In the genomic region with DNA sequence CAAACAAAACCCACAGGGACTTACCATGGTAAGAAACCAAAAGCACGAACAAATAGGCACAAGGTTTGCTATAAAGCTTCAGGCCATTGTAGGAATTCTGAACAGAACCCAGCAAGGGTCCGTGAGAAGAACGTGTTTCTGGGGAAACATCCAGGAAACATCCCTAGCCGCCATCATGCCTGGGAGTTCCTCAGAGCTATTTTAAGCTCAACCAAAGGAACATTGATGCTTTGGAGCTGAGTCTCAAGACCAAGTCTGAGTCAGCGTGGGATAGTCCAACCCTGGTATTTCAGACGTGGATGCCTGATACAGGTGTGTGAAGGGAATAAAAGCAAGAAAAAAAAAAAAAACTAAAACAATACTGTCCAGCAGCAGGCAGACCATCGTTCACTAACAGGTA, we compare ENCODE assay signal across 14 mouse cellular contexts.
"Had no signal": no experiment of that assay in that cellular context is flagged by ENCODE, and none has a peak within 500 bp of the region (broad histone marks: within the 10 kb centered on the region; RNA-seq: fewer than 3 reads in every experiment).

No protein-coding gene starts in this region.

- H3K9ac ChIP-seq: liver, embryonic 15.5 days; neural tube, embryonic 13.5 days; stomach, embryonic 15.5 days had no signal

- H3K27ac ChIP-seq: kidney, postnatal 0 days; liver, embryonic 15.5 days; midbrain, embryonic 10.5 days; neural tube, embryonic 13.5 days; stomach, embryonic 15.5 days had no signal

- H3K36me3 ChIP-seq: liver, embryonic 15.5 days; midbrain, embryonic 10.5 days; neural tube, embryonic 13.5 days; stomach, embryonic 15.5 days had no signal

- H3K27me3 ChIP-seq: liver, embryonic 15.5 days; neural tube, embryonic 13.5 days; stomach, embryonic 15.5 days had no signal

- H3K4me3 ChIP-seq: layer of hippocampus, adult 2 months; liver, embryonic 15.5 days; midbrain, embryonic 10.5 days; neural tube, embryonic 13.5 days; stomach, embryonic 15.5 days had no signal

- H3K9me3 ChIP-seq: liver, embryonic 15.5 days; midbrain, embryonic 10.5 days; neural tube, embryonic 13.5 days; stomach, embryonic 15.5 days had no signal

- ATAC-seq: lung, postnatal 0 days; midbrain, embryonic 16.5 days had no signal

- H3K4me1 ChIP-seq: liver, embryonic 15.5 days; stomach, embryonic 15.5 days had no signal

- H3K4me2 ChIP-seq: liver, embryonic 11.5 days; liver, embryonic 15.5 days; neural tube, embryonic 13.5 days; stomach, embryonic 15.5 days had no signal

- DNase-seq: kidney, postnatal 4 days; left cerebral cortex, postnatal 4 days; lung, adult 2 months; right cerebral cortex, postnatal 14 days; thymus, postnatal 36 days had no signal
